Mouse (Mus musculus) forebrain, embryonic 13.5 days (tissue): ENCODE measurements around the gene Ss18l1. TPM values are rescaled to one million over a fixed set of nuclear protein-coding genes. Genes with fewer than 3 reads are reported as not detected.
A peak's percentile ranks its signal among the peaks of the same experiment; 100 is the strongest.

Experiments used
- ATAC-seq: fragments of 200-750 bp; cut with Nextera tagmentation; 2 replicates; pipeline ENCODE4 v1.8.0; 2017
- H3K27ac ChIP-seq: fragments of 300-500 bp; sonication (generic); 2 replicates; pipeline ENCODE4 v1.5.1; 2015; ENCODE audit warnings: inconsistent platforms, mild to moderate bottlenecking, moderate library complexity
- H3K27me3 ChIP-seq: fragments of 300-500 bp; sonication (generic); 2 replicates; pipeline ENCODE4 v1.6.1; 2015; ENCODE audit warnings: mild to moderate bottlenecking, inconsistent platforms
- H3K36me3 ChIP-seq: fragments of 300-500 bp; sonication (generic); 2 replicates; pipeline ENCODE4 v1.6.1; 2015; ENCODE audit warnings: mild to moderate bottlenecking, inconsistent platforms; ENCODE audit not compliant: poor library complexity, severe bottlenecking
- H3K4me1 ChIP-seq: fragments of 300-500 bp; sonication (generic); 2 replicates; pipeline ENCODE4 v1.6.1; 2015; ENCODE audit warnings: inconsistent platforms
- H3K4me2 ChIP-seq: fragments of 300-500 bp; sonication (generic); 2 replicates; pipeline ENCODE4 v1.6.1; 2015; ENCODE audit warnings: inconsistent platforms, mild to moderate bottlenecking, moderate library complexity
- H3K4me3 ChIP-seq: fragments of 300-500 bp; sonication (generic); 2 replicates; pipeline ENCODE4 v1.5.1; 2015; ENCODE audit warnings: mild to moderate bottlenecking, inconsistent platforms
- H3K9ac ChIP-seq: fragments of 300-500 bp; sonication (generic); 2 replicates; pipeline ENCODE4 v1.6.1; 2015; ENCODE audit warnings: mild to moderate bottlenecking, inconsistent platforms
- H3K9me3 ChIP-seq: fragments of 300-500 bp; sonication (generic); replicated peaks from 2 replicates; pipeline ENCODE4 v1.6.1; 2016; ENCODE audit warnings: inconsistent platforms
- WGBS: fragments of 180-500 bp; shearing (Covaris S2); methylation state at CpG from one replicate; pipeline ENCODE4 v1.1.7; 2015; 5-methylcytosine and 5-hydroxymethylcytosine counted together
- polyA plus RNA-seq: library from polyadenylated mRNA; unstranded; fragments of >200 nt; fragmentation: Nextera tagmentation; extraction: Ambion mirVana; gene quantifications from 2 replicates; pipeline ENCODE4 v1.2.1, GENCODE M21; 2015

The Ss18l1 gene
- polyA plus RNA-seq, 1 experiment from 2014 or later: 33.9 TPM

- Histone ChIP-seq H3K4me3 (no peak overlapping the region), H3K4me2 (no peak overlapping the region), H3K36me3 (no peaks in the 10 kb centered on the region), H3K27ac (peak overlapping the region; percentile 38), H3K4me1 (peaks cover 46% of the 10 kb centered on the region), H3K9ac (0 out of 2 replicates have a peak overlapping the region, but pooled peaks have one; percentile 0), H3K27me3 (peaks cover 53% of the 10 kb centered on the region), H3K9me3 (no peaks in the 10 kb centered on the region)
- ATAC-seq: 0 out of 2 replicates have a peak, but pooled peaks have one; percentile 14
- 34% methylated on average over 5 of the region's 5 CpGs for WGBS
Measured at GRCm38 (mm10) chr2:180098167-180098566, 55.9 kb downstream of the Ss18l1 start.

- Histone ChIP-seq H3K27ac (no peak overlapping the region), H3K27me3 (peaks cover 66% of the 10 kb centered on the region), H3K36me3 (no peaks in the 10 kb centered on the region), H3K4me2 (peak overlapping the region; percentile 31), H3K9ac (peak overlapping the region; percentile 22; the same call in 1 of the 2 replicates), H3K9me3 (no peaks in the 10 kb centered on the region), H3K4me1 (peaks cover 59% of the 10 kb centered on the region), H3K4me3 (no peak overlapping the region)
- 13% methylated on average over 15 of the region's 15 CpGs for WGBS
- ATAC-seq: no peak
Measured at GRCm38 (mm10) chr2:180099529-180099928, 57.2 kb downstream of the Ss18l1 start.

- peak; percentile 22 for ATAC-seq
- Histone ChIP-seq H3K27ac (no peak overlapping the region), H3K4me2 (peak overlapping the region; percentile 96), H3K9ac (peak overlapping the region; percentile 61), H3K4me1 (peaks cover 49% of the 10 kb centered on the region), H3K36me3 (no peaks in the 10 kb centered on the region), H3K4me3 (peak overlapping the region; percentile 58), H3K9me3 (no peaks in the 10 kb centered on the region), H3K27me3 (peaks cover 72% of the 10 kb centered on the region)
- WGBS: 1% methylated on average over 51 of the region's 57 CpGs
Measured at GRCm38 (mm10) chr2:180103151-180103977, 61.1 kb downstream of the Ss18l1 start.

- H3K27me3 ChIP-seq: peaks cover 65% of the 10 kb centered on the region
- peak; percentile 77 for ATAC-seq
- peak within 1 kb of the TSS; percentile 61 for H3K9ac ChIP-seq
- peak within 1 kb of the TSS; percentile 58 for H3K4me3 ChIP-seq
- no peaks in the 10 kb centered on the region for H3K9me3 ChIP-seq
- no peak within 1 kb of the TSS for H3K27ac ChIP-seq
- under 1% methylated on average over 80 of the region's 87 CpGs for WGBS
- H3K36me3 ChIP-seq: no peaks in the 10 kb centered on the region
- peaks cover 42% of the 10 kb centered on the region for H3K4me1 ChIP-seq
- peak within 1 kb of the TSS; percentile 96 for H3K4me2 ChIP-seq
Measured at GRCm38 (mm10) chr2:180103978-180104658, 61.8 kb downstream of the Ss18l1 start, which contains the start of gene Hrh3. TSS of gene Hrh3 (minus strand) at chr2:180104488.

GRCm38 (mm10) chr2:180104659-180105377 is 62.5 kb downstream of the Ss18l1 start:
- Histone ChIP-seq H3K9me3 (no peaks in the 10 kb centered on the region), H3K4me3 (peak overlapping the region; percentile 58), H3K4me1 (peaks cover 35% of the 10 kb centered on the region), H3K27ac (no peak overlapping the region), H3K9ac (peak overlapping the region; percentile 61; the same call in 1 of the 2 replicates), H3K36me3 (no peaks in the 10 kb centered on the region), H3K4me2 (peak overlapping the region; percentile 96), H3K27me3 (peaks cover 62% of the 10 kb centered on the region)
- 9% methylated on average over 24 of the region's 24 CpGs for WGBS
- no peak for ATAC-seq

GRCm38 (mm10) chr2:180105441-180106190 is 63.3 kb downstream of the Ss18l1 start:
- Histone ChIP-seq H3K9me3 (no peaks in the 10 kb centered on the region), H3K4me1 (peaks cover 32% of the 10 kb centered on the region), H3K27me3 (peaks cover 54% of the 10 kb centered on the region), H3K36me3 (no peaks in the 10 kb centered on the region), H3K27ac (no peak overlapping the region), H3K4me2 (no peak overlapping the region), H3K4me3 (no peak overlapping the region), H3K9ac (no peak overlapping the region)
- ATAC-seq: no peak
- WGBS: 30% methylated on average over 8 of the region's 8 CpGs

GRCm38 (mm10) chr2:180107081-180107480 is 64.8 kb downstream of the Ss18l1 start:
- WGBS: 64% methylated on average over 4 of the region's 4 CpGs
- ATAC-seq: no peak

GRCm38 (mm10) chr2:180108285-180108684 is 66.0 kb downstream of the Ss18l1 start:
- Histone ChIP-seq H3K27me3 (peaks cover 28% of the 10 kb centered on the region), H3K27ac (no peak overlapping the region), H3K9me3 (no peaks in the 10 kb centered on the region), H3K4me1 (peaks cover 23% of the 10 kb centered on the region), H3K36me3 (no peaks in the 10 kb centered on the region), H3K4me2 (no peak overlapping the region), H3K4me3 (no peak overlapping the region), H3K9ac (no peak overlapping the region)
- WGBS: 73% methylated on average over 6 of the region's 6 CpGs
- ATAC-seq: no peak

More at GRCm38 (mm10) chr2:180107081-180107480, 64.8 kb downstream of the Ss18l1 start:
- H3K27me3 ChIP-seq: peaks cover 40% of the 10 kb centered on the region
- H3K4me3 ChIP-seq: no peak overlapping the region
- H3K4me2 ChIP-seq: no peak overlapping the region
- no peak overlapping the region for H3K27ac ChIP-seq
- peaks cover 32% of the 10 kb centered on the region for H3K4me1 ChIP-seq
- H3K9ac ChIP-seq: no peak overlapping the region
- no peaks in the 10 kb centered on the region for H3K36me3 ChIP-seq
- no peaks in the 10 kb centered on the region for H3K9me3 ChIP-seq

- Histone ChIP-seq H3K9me3 (no peaks in the 10 kb centered on the region), H3K27me3 (no peaks in the 10 kb centered on the region), H3K9ac (0 out of 2 replicates have a peak overlapping the region, but pooled peaks have one; percentile 18), H3K4me1 (peaks cover 50% of the 10 kb centered on the region), H3K27ac (peak overlapping the region; percentile 60), H3K4me3 (no peak overlapping the region), H3K36me3 (no peaks in the 10 kb centered on the region), H3K4me2 (0 out of 2 replicates have a peak overlapping the region, but pooled peaks have one; percentile 7)
- no peak for ATAC-seq
- 54% methylated on average over 17 of the region's 17 CpGs for WGBS
Measured at GRCm38 (mm10) chr2:180113909-180114890, 71.9 kb downstream of the Ss18l1 start.

GRCm38 (mm10) chr2:180115279-180115678 is 73.0 kb downstream of the Ss18l1 start:
- H3K4me2 ChIP-seq: no peak overlapping the region
- H3K9me3 ChIP-seq: no peaks in the 10 kb centered on the region
- no peak overlapping the region for H3K4me3 ChIP-seq
- no peaks in the 10 kb centered on the region for H3K36me3 ChIP-seq
- 33% methylated on average over 6 of the region's 6 CpGs for WGBS
- ATAC-seq: no peak
- 0 out of 2 replicates have a peak overlapping the region, but pooled peaks have one; percentile 22 for H3K9ac ChIP-seq
- H3K4me1 ChIP-seq: peaks cover 57% of the 10 kb centered on the region
- no peaks in the 10 kb centered on the region for H3K27me3 ChIP-seq
- peak overlapping the region; percentile 60 for H3K27ac ChIP-seq
